Mouse (Mus musculus) brain, adult 2 months (tissue): ENCODE measurements around the gene Cnpy2.
"Not testable (repeated sequence)": the region's sequence is repeated elsewhere in the genome, so short reads cannot be mapped to it uniquely, and the experiment has no call there.

ENCODE experiments used
- DNase-seq: peaks from one replicate; pipeline ENCODE4 v3.0.0; 2011; ENCODE audit warnings: low read depth, low spot score

Cnpy2 gene

DNA sequence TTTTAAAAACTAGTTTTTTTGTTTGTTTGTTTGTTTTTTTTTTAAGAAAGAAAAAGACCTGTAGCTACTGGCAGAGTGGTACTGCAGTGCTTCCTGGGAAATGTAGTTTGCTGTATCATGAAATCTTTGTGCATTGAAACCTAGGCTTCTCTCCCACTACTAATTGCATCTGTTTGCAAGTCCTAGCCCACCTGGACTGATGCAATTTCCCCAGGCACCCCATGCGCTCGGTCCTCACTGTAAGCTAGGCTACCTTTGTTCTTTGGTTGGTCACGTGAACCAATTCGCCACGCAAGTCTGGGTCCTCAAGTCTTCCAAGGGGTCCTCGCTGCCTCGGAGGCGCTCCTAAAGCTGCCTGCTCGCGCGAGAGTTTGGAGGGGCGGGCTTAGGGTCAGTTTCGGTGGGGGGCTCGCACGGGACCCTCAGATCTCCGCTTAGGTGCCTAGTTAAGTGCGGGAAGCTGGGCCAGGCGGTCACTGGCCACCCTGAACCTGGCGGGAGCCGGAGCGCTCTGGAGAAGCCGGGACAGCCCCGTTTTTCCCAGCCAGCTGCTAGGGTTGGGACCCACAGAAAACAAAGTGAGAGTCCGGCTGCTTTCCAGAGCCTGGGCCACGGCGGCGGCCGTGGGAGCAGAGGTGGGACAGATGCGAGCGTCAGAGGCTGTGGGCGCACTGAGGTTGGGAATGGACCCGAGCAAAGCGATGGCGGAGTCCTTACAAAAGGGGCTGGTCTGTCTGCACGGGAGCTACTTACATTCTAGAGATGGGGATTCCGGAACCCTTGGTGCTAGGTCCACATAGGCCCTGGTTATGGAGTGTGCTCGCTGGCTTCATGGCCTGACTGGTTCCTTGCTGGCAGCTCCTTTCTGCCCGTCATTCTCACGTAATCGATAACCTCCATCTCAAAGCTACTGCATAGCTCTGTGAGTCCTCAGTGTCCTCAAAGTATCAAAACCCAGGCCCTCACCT is at the start of gene Cnpy2:
Cnpy2 (plus strand) TSS at position 319 of the 968 bp plus-strand sequence.
- DNase-seq, result peak; percentile 91

DNA sequence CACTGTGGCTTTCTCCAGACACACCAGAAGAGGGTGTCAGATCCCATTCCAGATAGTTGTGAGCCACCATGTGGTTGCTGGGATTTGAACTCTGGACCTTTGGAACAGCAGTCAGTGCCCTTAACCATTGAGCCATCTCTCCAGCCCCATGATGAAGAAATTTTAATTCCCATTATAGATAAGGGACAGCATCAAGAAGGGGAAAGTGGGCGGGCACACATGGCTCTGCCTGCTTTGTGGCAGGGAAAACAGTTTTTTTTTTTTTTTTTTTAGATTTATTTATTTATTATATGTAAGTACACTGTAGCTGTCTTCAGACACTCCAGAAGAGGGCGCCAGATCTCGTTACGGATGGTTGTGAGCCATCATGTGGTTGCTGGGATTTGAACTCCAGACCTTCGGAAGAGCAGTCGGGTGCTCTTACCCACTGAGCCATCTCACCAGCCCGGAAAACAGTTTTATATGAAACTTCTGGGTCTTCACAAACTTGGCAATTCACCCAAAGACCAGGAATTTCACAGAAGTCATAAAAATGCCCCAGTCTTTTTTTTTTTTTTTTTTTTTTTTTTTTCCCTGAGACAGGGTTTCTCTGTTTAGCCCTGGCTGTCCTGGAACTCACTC is 49.3 kb upstream of the Cnpy2 start:
- not testable (repeated sequence) for DNase-seq

DNA sequence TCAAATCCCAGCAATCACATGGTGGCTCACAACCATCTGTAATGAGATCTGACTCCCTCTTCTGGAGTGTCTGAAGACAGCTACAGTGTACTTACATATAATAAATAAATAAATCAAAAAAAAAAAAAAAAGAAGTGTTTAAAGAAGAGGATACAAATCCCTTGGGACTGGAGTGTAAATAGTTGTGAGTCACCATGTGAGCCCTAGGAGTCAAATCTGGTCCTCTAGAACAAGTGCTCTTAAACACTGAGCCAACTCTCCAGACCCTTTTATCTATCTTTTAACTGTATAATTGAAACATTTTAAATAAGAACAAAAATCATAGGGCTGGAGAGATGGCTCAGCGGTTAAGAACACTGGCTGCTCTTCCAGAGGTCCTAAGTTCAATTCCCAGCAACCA is 46.9 kb upstream of the Cnpy2 start:
- DNase-seq, result not testable (repeated sequence)

- no peak for DNase-seq
Measured at GRCm38 (mm10) chr10:128278158-128278557, 44.1 kb upstream of the Cnpy2 start.

GRCm38 (mm10) chr10:128280943-128281342 is 41.3 kb upstream of the Cnpy2 start:
- no peak for DNase-seq

GRCm38 (mm10) chr10:128281682-128282081 is 40.6 kb upstream of the Cnpy2 start:
- no peak for DNase-seq

- no peak for DNase-seq
Measured at GRCm38 (mm10) chr10:128282886-128283450, 39.3 kb upstream of the Cnpy2 start.

- peak; percentile 98 for DNase-seq
Measured at GRCm38 (mm10) chr10:128283604-128284579, 38.4 kb upstream of the Cnpy2 start.

- DNase-seq, result not testable (repeated sequence)
Measured at GRCm38 (mm10) chr10:128290594-128290993, 31.7 kb upstream of the Cnpy2 start.

DNA sequence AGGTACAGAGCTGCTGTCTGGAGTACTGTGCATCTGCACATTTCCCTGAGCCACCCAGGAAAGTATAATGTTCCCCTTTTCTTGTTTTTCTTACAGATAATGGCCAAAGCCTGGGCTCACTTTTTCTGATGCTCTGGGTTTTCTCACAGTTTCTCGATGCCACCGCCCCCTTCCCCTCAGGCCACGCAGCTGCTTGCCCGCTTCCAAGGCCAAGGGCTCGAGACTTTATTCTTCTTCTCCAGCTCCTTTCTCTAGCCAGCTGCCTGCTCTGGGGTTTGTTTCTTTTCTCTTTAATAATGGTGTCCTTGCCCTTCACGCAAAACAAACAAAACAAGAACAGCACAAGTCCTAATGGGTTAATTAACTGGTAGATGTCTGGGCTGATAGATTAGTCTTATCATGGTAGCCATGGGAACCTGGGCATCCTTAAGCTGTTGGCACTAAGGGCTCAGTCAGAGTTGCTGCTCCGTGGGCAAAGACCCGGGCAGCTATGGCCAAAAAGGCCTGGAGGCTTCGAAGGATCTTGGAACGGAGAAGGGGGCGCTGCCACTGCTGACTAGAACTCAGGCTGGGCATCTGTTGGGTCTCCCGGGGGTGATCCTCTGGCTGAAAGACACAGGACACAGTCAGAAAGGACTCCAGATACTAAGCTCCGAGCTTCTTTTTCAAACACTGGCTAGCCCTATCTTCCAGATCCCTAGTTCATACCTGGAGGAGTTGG is 25.7 kb upstream of the Cnpy2 start:
- DNase-seq, result no peak

DNA sequence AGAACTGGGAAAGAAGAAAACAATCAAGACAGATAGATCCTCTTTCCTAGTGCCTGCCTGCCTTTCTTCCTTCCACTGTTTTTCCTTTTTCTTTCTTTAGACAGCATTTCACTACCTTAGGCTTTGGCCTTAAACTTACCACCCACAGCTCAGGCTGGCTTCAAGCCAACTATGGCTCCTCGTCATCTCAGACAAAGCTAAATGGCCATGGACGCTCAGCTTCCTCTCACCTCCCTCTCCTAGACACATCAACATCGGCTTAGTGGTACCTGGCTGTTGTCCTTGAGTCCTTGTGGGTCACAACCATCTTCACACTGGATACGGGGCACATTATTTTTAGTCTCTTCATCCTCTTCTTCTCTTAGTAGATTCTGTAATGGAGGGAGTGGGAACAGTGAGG is 25.0 kb upstream of the Cnpy2 start:
- peak; percentile 62 for DNase-seq

DNA sequence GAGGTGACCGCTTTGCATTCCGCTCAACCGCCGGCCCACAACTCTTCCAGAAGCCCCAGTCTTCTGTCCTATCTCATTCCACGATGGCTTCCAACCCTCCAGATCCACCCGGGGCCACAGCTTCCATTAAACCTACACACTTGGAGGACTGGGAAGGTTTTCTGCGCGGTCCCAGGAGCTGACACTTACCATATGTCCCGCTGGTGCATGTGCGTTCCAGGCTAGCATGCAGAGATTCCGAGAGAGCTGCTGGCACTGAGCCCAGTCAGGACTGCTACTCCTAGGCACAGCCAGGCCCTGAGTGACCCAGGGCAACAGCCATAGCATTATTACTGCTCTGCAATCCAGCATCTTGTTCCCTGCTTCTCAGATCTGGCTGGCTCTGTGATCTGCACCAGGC is 24.6 kb upstream of the Cnpy2 start:
- peak; percentile 69 for DNase-seq

- DNase-seq, result no peak
Measured at GRCm38 (mm10) chr10:128298243-128298642, 24.0 kb upstream of the Cnpy2 start.

- DNase-seq, result no peak
Measured at GRCm38 (mm10) chr10:128298702-128299171, 23.5 kb upstream of the Cnpy2 start, which contains the start of gene Il23a. TSS of gene Il23a (minus strand) at chr10:128298752.

GRCm38 (mm10) chr10:128302357-128302756 is 19.9 kb upstream of the Cnpy2 start:
- DNase-seq, result no peak

- DNase-seq, result no peak
Measured at GRCm38 (mm10) chr10:128302785-128303125, 19.5 kb upstream of the Cnpy2 start.

- DNase-seq, result peak; percentile 100
Measured at GRCm38 (mm10) chr10:128303126-128304021, 18.9 kb upstream of the Cnpy2 start, which contains the start of gene Pan2. TSS of gene Pan2 (plus strand) at chr10:128303335.

GRCm38 (mm10) chr10:128309654-128310053 is 12.6 kb upstream of the Cnpy2 start:
- DNase-seq, result no peak

DNA sequence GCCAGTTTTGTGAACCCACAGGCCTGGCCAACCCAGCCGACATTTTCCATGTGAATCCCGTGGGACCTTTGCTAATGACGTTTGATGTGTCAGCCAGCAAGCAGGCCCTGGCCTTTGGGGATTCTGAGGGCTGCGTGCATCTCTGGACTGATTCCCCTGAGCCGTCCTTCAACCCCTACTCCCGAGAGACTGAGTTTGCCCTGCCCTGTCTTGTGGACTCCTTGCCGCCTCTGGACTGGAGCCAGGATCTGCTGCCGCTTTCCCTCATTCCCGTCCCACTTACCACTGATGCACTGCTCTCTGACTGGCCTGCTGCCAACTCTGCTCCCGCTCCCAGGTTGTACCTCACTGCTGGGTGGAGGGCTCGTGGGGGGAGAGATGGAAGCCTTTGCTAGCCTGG is 12.1 kb upstream of the Cnpy2 start:
- DNase-seq, result peak; percentile 48
